Mouse (Mus musculus) ovary, postnatal 10 days (tissue): ENCODE measurements around the gene Capn1.
A peak's percentile ranks its signal among the peaks of the same experiment; 100 is the strongest.

Source experiments
- DNase-seq: peaks from one replicate; pipeline ENCODE4 v3.0.0; 2022; ENCODE audit warnings: low spot score

The Capn1 gene

DNA sequence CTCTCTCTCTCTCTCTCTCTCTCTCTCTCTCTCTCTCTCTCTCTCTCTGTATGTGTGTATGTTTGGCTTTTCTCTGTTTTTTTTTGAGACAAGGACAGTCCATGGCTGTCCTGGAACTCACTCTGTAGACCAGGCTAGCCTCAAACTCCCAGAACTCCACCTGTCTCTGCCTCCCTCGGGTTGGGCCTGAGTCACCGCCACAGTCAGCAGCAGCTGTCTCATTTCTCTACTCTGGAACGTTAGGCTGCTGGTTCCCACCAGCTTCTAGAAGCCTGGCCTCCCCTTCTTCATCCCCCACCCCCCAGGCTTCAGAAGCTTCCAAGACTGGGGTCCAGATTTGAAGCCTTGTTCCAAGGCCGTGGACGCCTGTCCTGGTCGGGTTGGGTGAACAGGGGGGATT is 26.1 kb downstream of the Capn1 start:
- no peak for DNase-seq

DNA sequence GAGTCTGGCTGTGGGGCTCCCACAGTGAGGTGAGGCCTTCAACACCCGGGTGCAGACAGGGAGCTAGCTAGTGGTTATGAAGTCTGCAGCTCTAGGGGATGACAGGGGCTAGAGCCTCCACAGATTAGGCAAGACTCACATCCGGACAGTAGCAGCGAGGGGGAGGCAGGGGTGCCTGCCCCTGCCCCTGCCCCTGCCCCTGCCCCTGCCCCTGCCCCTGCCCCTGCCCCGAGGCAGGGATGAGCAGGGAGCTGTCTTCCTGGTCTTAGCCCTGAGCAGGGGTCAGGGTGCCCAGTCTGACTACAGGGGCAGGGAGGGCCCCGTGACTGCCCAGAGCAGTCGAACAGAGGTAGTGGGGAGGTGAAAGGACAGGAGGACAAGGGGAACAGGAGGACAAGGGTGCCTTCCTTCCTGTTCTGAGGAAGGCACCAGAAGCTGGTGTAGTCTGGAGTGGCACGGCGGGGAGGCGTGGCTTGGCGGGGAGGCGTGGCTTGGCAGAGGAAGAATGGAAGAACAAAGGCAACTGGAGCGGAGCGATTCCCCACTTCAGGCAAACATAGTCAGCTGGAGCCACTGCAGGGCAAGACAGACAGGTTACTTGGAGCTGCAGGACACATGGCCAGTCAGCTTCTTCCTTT is 26.8 kb downstream of the Capn1 start:
- DNase-seq: peak; percentile 35

DNA sequence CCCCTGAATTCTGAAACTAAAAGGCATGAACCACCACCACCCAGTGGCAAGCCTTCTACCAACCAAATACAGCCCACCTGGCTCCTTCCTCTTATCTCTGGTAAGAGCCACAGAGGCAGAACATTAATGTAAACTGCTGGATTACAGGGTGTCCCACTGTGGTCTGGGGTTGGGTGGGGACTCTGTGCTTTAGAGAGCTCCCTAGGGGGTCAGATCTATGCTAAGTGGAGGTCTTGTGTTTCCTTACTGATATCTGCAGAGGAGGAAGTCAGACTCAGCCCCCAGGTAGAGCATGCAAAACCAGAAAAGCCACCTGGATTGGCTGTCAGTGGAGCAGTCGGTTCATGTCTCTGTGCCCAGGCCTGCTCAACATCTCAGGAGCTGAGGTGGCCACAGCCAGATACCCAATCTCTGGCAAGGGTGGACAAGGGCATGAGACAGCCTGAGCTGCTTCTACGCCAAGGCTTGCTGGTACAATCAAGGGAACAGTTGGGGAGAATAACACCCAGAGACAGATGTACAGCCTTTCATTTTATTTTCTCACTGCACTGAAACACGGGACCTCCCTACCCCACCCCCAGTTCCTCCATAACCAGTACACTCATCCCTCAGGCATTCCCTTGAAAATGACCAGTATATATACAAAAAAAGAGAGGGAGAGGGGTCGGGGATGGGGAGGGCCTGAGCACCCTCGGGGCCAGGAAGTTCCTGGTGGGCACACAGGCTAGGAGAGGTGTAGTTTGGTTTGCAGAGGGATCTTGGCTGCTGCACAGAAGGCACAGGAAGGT is 27.5 kb downstream of the Capn1 start:
- DNase-seq: no peak

- no peak for DNase-seq
Observed at GRCm38 (mm10) chr19:5986043-5986442, 29.7 kb downstream of the Capn1 start, which contains the start of gene Slc22a20. Slc22a20 (minus strand) TSS chr19:5986143.

- DNase-seq: no peak
Observed at GRCm38 (mm10) chr19:5980477-5980876, 35.2 kb downstream of the Capn1 start.

DNA sequence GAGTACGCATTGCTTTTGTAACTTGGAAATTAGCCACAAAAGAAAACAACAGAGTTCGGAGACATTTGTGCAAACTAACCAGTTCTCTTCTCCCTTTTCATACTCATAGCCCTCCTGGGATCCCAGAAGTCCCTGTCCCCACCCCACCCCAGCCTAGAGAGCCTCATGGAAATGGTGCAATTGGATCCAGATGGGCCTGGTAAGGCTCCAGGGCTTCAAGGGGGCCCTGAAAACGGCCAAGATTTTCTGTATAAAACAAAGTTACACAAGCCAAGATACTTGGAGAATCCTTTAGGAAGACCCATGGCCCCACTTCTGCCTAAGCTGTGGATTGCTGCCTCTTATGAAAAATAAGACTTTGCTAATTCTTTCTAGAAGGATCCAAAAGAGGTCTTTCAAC is 38.0 kb downstream of the Capn1 start:
- no peak for DNase-seq

DNA sequence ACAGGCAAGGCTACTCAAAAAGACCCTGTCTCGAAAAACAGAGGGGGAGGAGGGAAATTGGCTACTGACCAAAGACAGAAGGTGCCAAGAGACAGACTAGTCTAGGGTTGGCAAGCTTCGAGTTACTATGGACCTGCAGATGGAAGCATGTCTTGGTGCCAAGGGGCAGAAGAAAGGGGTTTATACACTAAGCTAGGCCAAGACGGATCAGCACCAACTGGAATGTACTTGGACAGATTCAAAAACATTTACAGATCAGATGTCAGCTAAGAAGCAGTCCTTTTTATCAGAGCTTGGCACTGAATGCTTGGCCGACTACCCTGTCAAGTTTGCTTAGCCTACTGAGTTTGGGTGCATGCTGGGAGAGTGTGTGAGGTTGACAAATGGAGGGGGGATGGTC is 40.0 kb downstream of the Capn1 start:
- DNase-seq: no peak

DNA sequence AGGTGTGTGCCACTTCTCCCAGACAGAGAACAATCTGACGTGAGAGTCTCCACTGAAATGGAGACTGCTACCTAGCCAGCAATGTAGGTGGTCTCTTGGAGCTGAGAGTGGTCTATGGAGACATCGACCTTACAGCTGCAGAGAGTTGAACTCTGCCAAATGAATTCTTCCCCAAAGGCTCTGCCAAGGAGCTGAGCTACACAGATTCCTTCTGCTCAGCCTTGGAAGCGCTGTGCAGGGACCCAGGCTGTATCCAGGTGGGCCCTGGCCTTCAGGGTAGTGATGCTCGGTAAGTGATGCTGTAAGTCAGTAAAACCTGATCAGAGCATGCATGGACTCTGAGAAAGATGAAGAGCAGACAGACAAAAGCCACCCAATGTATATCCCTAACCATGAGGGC is 40.6 kb downstream of the Capn1 start:
- DNase-seq: no peak

- DNase-seq: no peak
Observed at GRCm38 (mm10) chr19:5967664-5968063, 48.0 kb downstream of the Capn1 start.

GRCm38 (mm10) chr19:5966786-5967185 is 48.9 kb downstream of the Capn1 start:
- DNase-seq: no peak

GRCm38 (mm10) chr19:5965910-5966309 is 49.8 kb downstream of the Capn1 start:
- DNase-seq: no peak

DNA sequence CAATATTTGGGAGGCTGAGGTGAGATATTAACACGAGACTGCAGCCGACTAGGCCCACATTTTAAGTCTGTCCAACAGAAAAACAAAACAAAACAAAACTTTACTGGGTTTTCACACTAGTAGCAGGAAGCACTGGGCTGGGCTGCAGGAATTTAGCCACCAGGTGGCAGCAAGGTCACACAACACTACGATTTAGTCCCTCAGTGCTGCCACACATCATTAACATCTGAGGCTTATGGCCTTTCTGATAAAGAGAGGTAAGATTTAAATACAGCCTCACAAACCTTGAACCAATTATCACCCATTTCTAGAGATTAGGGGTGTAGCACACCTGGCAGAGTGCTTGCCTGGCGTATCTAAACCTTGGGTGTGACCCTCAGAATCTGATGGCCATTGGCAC is 50.4 kb downstream of the Capn1 start:
- DNase-seq: no peak

DNA sequence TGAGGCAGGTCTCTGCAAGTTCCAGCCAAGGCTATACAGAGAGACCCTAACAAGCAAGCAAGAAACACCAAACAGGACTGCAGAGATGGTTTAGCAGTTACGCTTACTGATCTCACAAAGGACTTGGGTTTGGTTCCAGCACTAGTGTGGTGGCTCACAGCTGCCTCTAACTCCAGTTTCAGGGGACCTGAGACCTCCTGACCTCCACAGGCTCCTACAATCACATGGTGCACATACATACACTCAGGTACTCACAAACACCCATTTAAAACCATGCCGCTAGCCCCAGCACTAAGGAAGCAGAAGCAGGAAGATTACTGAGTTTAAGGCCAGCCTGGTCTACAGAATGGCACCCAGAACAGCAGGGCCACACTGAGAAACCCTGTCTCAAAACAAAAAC is 50.9 kb downstream of the Capn1 start:
- DNase-seq: no peak

DNA sequence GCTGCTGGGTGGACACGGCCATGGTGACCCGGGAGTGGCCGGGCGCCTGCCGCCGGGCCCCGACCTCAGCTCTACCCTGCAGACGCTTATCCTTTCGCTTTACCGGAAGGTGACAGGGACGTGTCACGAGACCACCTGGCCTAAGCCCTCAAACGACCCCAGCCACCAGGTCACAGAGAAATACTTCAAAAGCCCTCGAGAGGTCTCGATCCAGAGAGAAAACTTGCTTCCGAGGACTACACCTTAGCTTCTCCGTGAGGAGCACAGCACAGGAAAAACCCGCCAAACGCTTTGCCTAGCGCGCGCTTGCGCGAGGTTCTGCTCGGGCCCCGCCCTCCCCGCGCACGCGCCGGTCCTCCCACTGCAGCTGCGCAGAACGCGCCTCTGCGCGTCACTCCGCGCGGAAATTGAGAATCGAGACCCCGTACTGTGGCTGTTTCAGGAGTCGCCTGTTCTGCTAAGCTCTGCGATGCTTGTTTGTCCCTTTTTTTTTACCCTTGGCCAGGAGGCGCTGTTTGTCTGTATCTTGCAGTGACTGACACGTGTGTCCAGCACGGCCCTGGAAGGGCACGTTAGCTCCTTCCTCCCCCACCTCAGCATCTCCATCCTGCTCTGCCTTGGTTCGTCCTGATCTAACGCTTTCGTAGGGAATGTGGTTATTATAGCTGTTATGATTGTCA is 51.7 kb downstream of the Capn1 start, which contains the start of gene Pola2:
Gene Pola2, minus strand, starts transcription at position 320 of the 680 bp plus-strand sequence.
- DNase-seq: peak; percentile 83

DNA sequence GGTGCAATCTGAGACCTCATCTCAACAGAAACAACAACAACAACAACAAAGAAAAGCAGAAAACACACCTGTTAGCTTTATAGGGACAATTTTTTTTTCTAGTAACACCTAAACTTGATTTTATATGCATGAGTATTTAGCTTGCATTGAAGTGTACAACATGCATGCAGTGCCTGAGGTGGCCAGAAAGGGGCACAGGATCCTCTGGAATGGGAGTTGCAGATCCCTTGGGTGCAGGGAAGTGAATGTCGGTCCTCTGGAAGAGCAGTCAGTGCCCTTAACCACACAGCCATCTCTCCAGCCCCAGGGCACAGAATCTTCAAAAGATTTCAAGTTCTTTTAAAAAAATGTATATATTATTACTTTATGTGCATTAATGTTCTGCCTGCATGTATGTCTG is 53.0 kb downstream of the Capn1 start:
- DNase-seq: no peak

GRCm38 (mm10) chr19:5957371-5957770 is 58.3 kb downstream of the Capn1 start:
- no peak for DNase-seq

DNA sequence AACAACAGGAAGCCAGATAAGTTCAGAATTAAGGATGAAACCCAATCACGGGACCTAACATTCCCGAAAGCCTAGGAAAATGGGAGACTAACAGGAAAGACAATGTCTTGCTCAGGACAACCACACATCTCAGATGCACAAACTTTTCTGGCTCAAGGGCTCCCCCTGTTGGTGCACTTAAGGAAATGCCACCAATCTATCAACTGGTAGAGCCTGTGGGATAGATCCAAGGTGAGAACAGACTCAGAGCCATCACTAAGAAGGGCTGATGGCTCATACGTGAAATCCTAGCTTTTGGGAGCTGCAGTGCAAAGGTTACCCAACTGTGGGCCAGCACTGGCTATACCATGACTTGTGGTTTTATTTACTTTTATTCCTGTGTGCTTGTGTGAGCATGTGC is 59.0 kb downstream of the Capn1 start:
- no peak for DNase-seq

- DNase-seq: no peak
Observed at GRCm38 (mm10) chr19:5955704-5956670, 59.7 kb downstream of the Capn1 start.

DNA sequence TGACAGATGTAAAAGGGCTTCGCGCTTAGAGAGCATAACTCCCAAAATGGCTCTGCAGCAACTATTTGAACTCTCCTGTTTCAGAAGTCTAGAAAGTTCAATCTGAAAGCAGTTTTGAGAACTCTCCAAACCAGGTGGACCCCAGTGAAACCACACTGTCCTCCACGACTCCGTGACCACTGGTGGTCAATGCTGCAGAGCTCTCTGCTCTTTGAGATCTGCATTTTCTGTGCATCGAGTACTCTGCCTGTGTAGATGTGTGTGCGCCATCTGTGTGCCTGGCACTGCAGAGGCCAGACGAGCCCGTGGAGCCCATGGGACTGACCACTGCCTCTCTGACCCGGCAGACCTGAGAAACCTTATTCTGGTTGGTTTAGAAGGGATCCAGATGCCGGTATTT is 60.8 kb downstream of the Capn1 start:
- DNase-seq: no peak

DNA sequence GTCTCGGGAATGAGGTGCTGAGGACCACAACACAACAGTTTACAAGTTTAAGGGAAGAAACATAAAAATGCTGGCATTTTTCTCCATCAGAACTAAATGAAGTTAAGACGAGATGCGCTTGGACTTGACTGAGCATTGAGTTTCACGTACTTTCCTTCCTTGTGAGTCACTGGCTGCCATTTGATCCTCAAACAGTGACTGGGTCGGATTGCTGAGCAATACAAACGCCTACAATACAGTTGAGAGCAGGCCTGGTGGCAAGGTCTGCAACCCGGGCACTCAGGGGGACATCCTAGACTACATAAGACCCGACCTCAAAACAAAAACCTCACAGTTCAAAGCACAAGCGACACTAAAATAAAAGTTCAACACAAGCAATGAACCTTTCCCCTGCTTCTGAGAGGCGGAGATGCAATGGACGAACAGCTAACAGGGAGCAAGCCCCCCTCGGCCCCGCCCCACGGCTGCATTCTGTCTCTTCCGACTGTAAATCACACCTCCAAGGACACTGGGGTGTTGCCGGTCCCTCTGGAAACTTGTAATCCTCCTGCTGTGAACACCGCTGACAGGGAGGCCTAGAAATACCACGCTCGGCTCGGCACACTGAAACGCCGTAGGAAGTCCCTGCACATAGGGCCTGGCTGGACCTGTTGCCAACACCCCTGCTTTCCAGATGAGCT is 61.5 kb downstream of the Capn1 start:
- no peak for DNase-seq

DNA sequence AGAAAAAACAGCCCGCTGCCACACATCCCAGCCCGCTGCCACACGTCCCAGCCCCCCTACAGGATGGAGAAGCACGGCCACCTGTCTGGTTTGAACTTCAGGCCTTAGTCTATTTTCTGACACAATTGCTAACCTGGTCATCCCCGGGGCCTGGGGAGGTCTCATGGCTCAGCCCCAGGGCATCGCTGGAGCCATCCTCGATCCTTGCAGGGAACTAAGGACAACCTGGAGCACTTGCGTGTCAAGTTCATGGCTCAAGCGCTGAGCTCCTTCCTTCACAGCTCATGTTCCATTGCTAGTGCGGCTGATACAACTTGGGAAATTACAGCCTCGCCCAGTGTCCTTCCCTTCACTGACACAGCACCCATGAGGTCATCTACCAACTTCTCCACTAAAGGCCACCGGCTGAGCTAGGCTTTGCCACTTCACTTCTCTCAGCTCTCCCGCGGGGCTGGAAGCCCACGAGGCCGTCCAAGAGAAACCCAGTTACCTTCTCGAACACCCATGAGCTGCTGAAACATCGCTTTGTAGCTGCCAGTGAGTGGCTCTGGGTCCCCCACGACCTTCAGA is 62.4 kb downstream of the Capn1 start:
- no peak for DNase-seq
